Mouse (Mus musculus) left cerebral cortex, adult 9 months (tissue): ENCODE results near the gene Cd84.

ENCODE experiments used
- DNase-seq, 2 experiments: peaks; one replicate each; pipeline ENCODE4 v3.0.0; 2022; ENCODE audit warnings: low spot score in 2 of 2

Cd84 gene

DNA sequence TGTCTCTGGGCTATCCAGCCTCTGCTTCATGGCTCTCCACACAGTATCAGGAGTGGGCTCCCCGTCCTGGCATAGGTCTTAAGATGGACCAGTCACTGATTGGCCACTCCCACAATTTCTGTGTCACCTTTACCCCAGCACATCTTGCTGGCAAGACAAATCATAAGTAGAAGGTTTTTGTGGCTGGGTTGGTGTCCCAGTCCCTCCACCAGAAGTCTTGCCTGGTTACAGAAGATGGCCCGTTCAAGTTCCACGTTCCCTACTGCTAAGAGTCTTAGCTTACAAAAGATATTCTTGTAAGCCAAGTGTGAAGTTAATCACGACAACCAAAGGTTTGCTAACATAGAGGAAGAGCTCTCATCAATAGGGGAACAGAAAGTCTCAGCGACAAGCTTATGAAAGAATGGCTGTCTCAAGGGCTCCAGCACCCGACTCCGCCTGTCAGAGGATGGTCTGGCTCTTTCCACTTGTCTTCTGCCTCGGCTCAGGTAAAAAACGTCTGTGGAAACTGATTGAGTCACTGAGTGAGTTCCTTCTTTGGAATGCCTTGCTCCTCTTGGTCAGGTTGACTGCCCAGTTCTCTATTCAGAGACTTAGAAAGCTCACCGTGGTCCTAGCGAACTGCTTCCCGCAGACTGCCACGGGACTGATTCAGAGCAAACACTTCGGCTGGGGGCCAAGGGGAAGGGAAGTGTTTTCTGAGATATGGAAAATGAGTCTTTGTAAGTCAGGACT is 78.0 kb downstream of the Cd84 start, which contains the start of gene Slamf6:
TSS of gene Slamf6 (plus strand) at position 211 of the 735 bp plus-strand sequence.
- DNase-seq: peak in 1 of 2 experiments; percentile 3

DNA sequence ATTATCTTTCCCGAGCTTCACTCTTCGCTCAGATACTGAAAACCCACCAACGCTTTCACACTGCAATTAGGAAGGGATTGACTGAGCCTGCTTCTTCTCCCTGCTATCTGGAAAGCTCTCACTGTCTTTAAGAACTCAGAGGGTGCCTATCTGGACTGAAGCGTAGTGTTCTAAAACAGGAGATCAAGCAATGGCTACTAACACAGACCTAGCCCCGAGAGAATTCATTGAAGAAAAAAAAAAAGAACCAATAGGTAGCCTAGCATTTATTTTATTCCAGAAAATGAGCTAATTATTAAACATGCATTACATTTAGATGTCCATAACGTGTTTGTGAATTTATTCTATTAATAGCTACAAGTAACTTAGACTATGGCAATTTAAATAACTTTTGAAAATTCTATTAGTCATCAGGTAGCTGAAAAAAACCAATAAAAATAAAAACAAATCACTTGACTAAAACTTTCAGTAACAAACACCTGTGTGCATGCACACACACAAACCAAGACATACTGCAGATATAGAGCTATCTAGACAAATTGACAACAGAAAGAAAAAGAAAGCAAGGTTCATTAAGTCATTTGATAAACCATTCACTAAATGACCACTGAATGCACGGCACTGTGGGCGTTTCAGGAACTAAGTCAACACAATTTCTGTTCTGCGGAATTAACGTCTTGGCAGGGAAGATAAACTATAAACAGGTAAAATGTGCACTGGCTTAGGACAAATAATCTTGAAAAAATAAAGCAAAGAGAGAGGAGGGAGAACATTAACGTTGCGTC is 78.8 kb downstream of the Cd84 start:
- DNase-seq: no peak

DNA sequence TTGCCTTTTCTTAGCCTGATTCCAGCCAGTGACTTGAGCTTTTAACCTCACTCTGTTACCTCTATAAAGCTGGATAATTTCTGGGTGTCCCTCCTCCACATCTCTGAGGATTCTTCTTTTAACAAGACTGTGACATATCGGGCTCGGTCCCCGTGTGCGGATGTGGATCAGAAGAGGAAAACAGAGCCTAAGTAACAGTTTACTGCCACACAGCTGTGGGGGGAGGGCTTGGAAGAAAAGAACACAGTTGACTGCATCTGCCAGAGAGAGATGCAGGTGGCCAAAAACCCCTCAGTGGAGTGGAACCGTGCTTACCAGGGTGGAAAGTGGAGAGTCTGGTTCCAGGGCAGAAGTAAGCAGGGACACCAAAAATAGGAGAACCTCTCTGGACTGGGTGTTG is 79.7 kb downstream of the Cd84 start:
- no peak for DNase-seq

DNA sequence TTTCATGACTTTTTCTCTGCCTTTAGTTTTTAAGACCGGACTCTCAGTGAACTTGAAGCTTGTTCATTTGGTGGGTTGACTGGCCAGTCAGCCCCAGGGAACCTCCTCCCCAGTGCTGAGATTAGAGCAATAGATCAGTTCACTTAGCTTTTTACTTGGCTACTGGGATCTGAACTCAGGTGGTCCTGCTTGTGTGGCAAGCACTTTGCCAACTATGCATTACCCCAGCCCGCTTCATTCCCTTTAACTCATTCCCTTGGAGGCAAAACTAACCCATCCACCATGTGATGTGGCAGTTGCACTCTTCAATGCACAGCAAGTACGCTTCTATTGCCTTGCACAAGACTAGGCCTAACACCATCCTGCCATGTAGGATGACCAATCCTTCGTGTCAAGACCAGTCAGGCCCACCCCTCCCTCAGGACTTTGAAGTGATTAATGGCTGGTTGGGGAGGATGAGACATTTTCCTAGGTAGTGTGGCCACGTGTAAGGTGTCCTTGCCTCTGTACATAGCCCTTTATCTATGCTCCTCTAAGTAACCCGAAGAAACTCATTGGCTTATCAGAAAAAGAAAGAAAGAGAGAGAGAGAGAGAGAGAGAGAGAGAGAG is 80.5 kb downstream of the Cd84 start:
- no peak for DNase-seq

DNA sequence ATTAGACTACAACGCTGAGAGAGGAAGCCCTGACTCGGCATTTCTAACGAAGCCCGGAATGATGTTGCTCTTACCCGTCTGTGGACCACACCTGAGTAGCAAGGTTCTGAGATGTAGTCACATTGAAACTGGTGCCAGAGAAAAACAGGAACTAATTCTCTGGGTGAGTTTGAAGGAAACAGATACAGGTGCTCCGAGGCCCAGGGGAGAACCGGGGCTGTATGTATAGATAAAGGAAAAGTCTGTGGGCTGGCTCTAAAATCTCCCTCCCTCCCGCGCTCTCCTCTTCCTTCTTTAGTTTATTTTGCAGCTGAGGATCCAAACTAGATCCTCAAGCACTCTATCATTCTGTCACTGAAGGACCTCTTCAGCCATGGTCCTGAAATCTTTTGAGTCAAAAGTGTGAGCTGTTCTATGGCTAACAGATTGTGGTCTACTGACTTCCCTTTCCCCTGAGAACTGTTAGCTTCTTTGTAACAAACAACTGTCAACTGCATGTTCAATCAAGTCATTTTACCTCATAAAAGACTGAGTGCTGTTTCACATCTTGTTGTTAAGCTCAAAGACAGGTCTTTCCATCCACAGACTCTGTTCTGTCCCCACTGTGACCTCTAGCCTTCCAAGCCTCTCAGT is 81.6 kb downstream of the Cd84 start:
- no peak for DNase-seq

DNA sequence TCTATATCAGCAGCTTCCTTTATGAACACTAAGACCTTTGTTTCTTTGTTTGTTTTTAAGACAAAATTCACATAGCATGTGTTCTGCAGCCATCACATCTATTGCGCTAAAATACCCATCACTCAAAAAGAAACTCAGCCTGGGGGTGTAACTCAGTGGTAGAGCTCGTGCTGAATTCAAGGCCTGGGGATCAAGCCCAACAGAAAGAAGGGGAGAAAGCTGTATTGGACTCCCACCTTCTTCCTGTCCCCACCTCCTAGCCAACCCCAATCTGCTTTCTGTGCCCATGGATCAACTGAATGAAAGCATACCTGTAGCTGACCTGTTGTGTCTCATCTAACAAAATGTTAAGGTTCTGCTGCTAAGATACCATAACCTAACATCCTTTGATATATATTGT is 82.1 kb downstream of the Cd84 start:
- DNase-seq: no peak

DNA sequence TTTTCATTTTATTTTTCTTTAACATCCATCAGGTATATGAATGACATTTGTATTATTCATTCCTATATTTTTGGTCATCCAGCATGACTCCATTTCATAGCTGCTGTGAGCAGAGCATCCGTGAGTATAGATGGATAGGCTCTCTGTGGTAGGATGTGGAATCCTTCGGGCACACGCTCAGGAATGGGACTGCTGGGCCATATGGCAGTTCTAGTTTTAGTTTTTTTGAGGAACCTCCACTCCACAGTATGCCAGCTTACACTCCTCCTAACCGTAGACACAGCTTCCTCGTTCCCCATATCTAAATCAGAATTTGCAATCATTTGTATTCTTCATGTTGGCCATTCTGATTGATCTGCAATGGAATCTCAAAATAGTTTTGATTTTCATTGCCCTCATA is 83.3 kb downstream of the Cd84 start:
- DNase-seq: no peak

DNA sequence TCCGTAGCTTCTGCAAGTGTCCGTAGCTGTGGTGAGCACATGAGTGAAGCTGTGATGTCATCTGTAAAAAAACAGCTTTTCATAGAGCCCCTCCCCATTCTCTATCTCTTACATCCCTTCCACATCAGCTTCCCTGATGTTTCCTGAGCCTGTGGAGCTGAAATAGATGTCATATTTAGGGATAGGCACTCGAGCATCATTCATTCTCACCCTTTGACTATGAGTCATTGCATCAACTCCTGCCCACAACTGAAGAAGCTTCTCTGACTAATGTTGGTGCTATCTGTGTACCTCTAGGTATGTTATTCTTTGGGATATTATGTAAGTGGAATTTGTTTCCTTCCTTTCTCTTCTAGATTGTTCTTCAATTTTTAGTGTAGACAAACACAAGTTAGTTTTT is 85.4 kb downstream of the Cd84 start:
- DNase-seq: no peak

DNA sequence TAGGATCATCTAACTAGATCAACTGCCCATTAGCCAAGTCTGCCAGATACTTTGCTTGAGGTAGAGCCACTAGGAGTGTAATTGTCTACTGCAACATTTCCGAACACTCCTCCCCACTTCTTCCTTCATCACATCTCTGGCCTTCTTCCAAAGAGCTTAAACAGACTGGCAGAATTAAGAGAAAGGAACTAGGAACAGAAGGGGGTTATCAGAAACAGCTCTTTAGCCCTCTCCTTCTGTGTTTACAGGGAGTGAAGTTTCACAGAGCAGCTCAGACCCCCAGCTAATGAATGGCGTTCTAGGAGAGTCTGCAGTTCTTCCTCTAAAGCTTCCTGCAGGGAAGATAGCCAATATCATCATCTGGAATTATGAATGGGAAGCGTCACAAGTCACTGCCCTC is 94.4 kb downstream of the Cd84 start:
- no peak for DNase-seq

DNA sequence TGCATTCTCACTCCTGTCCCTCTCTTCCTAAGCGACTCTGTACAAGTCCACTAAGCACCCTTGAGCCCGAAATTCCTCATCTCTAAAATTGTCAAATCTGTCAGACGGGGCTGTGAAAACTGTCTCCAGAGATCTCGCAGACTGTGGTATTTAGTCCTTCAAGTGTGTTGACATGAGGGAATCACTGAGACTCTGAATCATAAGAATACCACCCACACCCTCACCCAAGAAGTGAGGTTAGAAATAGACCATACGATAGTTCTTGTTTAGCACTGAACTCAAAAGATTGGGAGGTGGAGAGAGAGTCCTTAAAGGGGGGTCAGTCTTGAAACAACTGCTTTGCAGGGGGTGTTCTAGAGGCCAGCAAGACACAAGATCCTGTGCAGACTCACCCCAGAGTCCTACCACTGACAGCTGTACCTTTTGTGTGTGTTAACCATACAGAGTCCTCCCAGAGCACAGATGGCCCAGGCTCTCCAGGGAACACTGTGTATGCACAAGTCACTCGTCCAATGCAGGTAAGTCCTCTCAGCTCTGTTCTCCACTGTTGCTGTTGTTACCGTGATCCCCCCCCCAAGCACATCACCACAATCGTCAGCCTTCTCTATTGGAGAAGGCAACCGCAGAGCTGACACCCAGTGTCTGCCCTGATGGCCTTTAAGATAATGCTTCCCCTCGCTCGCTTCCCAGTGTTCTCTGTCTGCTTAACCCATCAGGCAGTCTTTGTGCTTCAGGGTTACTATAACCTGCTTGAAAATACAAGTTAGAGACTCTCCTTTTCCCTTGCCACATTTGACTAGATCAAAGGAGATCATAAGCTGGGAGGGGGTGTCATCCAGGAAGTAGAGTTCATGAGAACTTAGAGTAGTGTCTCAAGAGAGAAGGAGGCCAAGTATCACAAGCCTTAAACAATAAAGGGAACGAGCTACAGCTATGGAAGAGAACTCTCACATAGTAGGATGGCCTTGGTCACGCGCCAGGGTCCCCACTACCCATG is 99.8 kb downstream of the Cd84 start:
- no peak for DNase-seq
